9 mouse cellular contexts compared by ENCODE assay signal in genomic region chr10:18482558-18483141, GRCm38 (mm10).
DNase-seq lines count a peak whose midpoint lies in the region; ATAC-seq lines count a peak whose summit lies in the region.
"Had no signal": no experiment of that assay in that cellular context is flagged by ENCODE, and none has a peak within 500 bp of the region (broad histone marks: within the 10 kb centered on the region; RNA-seq: fewer than 3 reads in every experiment).

No protein-coding gene starts in this region.

- WGBS in forebrain, embryonic 11.5 days: 25% methylated on average over 4 of the region's 4 CpGs
- 8% methylated on average over 4 of the region's 4 CpGs for WGBS in hindbrain, embryonic 13.5 days
- 47% methylated on average over 4 of the region's 4 CpGs for WGBS in limb, embryonic 13.5 days

- no peaks in the 10 kb centered on the region for H3K4me1 ChIP-seq in forebrain, embryonic 11.5 days (replicated peaks; ENCODE audit: control insufficient read depth, insufficient read depth, low read length)
- H3K4me1 ChIP-seq in hindbrain, embryonic 13.5 days (replicated peaks): peaks cover 25% of the 10 kb centered on the region
- H3K4me1 ChIP-seq in limb, embryonic 13.5 days: peaks cover 18% of the 10 kb centered on the region

- H3K4me2 ChIP-seq in forebrain, embryonic 11.5 days (ENCODE audit: low read depth, low read length, severe bottlenecking): no peak overlapping the region
- H3K4me2 ChIP-seq in hindbrain, embryonic 13.5 days: peak overlapping the region; percentile 34
- 0 out of 2 replicates have a peak overlapping the region, but pooled peaks have one; percentile 17 for H3K4me2 ChIP-seq in limb, embryonic 13.5 days (replicated peaks)
- H3K4me2 ChIP-seq: stomach, embryonic 15.5 days had no signal

- no peak overlapping the region for H3K4me3 ChIP-seq in forebrain, embryonic 11.5 days (ENCODE audit: low read depth, low read length)
- H3K4me3 ChIP-seq in hindbrain, embryonic 13.5 days: no peak overlapping the region
- no peak overlapping the region for H3K4me3 ChIP-seq in limb, embryonic 13.5 days
- H3K4me3 ChIP-seq: stomach, embryonic 15.5 days had no signal

- ATAC-seq in forebrain, embryonic 11.5 days (replicated peaks; ENCODE audit: low FRiP score): no peak
- ATAC-seq in hindbrain, embryonic 13.5 days (ENCODE audit: low FRiP score): peak; percentile 77
- no peak for ATAC-seq in limb, embryonic 13.5 days (ENCODE audit: low FRiP score, low read depth)
- no peak for ATAC-seq in megakaryocyte progenitor cell, adult 5-6 weeks (replicated peaks; ENCODE audit: poor library complexity)

- DNase-seq in adrenal gland, postnatal 10 days: peak; percentile 37
- DNase-seq in adrenal gland, adult 18-20 months (ENCODE audit: low spot score in 2 of 2): no peak
- DNase-seq in ZHBTc4 (ENCODE audit: low read depth, low spot score): peak; percentile 81
- DNase-seq in forebrain, embryonic 11.5 days (ENCODE audit: low spot score): peak; percentile 18
- DNase-seq in right cerebral cortex, postnatal 36 days (ENCODE audit: low spot score in 2 of 2): peak; percentile 39 to 64

- H3K9me3 ChIP-seq in forebrain, embryonic 11.5 days (ENCODE audit: control insufficient read depth, low read length): no peaks in the 10 kb centered on the region
- H3K9me3 ChIP-seq in hindbrain, embryonic 13.5 days: no peaks in the 10 kb centered on the region
- H3K9me3 ChIP-seq in limb, embryonic 13.5 days: no peaks in the 10 kb centered on the region
- H3K9me3 ChIP-seq: stomach, embryonic 15.5 days had no signal

- no peaks in the 10 kb centered on the region for H3K27me3 ChIP-seq in forebrain, embryonic 11.5 days (ENCODE audit: control insufficient read depth, insufficient read depth, low read length)
- H3K27me3 ChIP-seq in hindbrain, embryonic 13.5 days: no peaks in the 10 kb centered on the region
- H3K27me3 ChIP-seq in limb, embryonic 13.5 days: no peaks in the 10 kb centered on the region
- H3K27me3 ChIP-seq: stomach, embryonic 15.5 days had no signal

- H3K9ac ChIP-seq in forebrain, embryonic 11.5 days (ENCODE audit: low read length): no peak overlapping the region
- peak overlapping the region; percentile 46; the same call in 1 of the 2 replicates for H3K9ac ChIP-seq in hindbrain, embryonic 13.5 days
- H3K9ac ChIP-seq in limb, embryonic 13.5 days: no peak overlapping the region
- H3K9ac ChIP-seq: stomach, embryonic 15.5 days had no signal

- no peak overlapping the region for H3K27ac ChIP-seq in forebrain, embryonic 11.5 days (ENCODE audit: low read depth, low read length)
- H3K27ac ChIP-seq in hindbrain, embryonic 13.5 days: peak overlapping the region; percentile 89
- H3K27ac ChIP-seq in limb, embryonic 13.5 days: peak overlapping the region; percentile 74; the same call in 1 of the 2 replicates
- H3K27ac ChIP-seq: stomach, embryonic 15.5 days had no signal

- no peaks in the 10 kb centered on the region for H3K36me3 ChIP-seq in forebrain, embryonic 11.5 days (ENCODE audit: control insufficient read depth, insufficient read depth, low read length)
- H3K36me3 ChIP-seq in hindbrain, embryonic 13.5 days: peaks cover 5% of the 10 kb centered on the region
- H3K36me3 ChIP-seq in limb, embryonic 13.5 days: no peaks in the 10 kb centered on the region; the same call in 1 of the 2 replicates
- H3K36me3 ChIP-seq: stomach, embryonic 15.5 days had no signal

Comparison
In these comparisons a context has a peak if more than half of its experiments do, and no peak if none do; other contexts are left out.
1. DNase-seq: peak in adrenal gland, postnatal 10 days (single experiment), ZHBTc4 (single experiment), forebrain, embryonic 11.5 days (single experiment) and right cerebral cortex, postnatal 36 days (2 of 2); none in adrenal gland, adult 18-20 months (0 of 2).